Mouse (Mus musculus) thymus, adult 2 months (tissue): Measurements from ENCODE around the gene Ccdc88c.

Experiments used
- CTCF ChIP-seq: fragments of 200-500 bp; IDR thresholded peaks from 2 replicates; pipeline ENCODE4 v1.5.1; 2012; ENCODE audit warnings: mild to moderate bottlenecking, control low read depth, low read length, moderate library complexity, borderline replicate concordance; ENCODE audit not compliant: control insufficient read depth, poor library complexity, insufficient read depth; ENCODE audit errors: extremely low read depth
- POLR2A ChIP-seq: fragments of 200-500 bp; IDR thresholded peaks from 2 replicates; pipeline ENCODE4 v1.6.1; 2012; ENCODE audit warnings: mild to moderate bottlenecking, low read length, control low read depth, moderate library complexity; ENCODE audit not compliant: control insufficient read depth, poor library complexity, insufficient read depth; ENCODE audit errors: extremely low read depth

DNA sequence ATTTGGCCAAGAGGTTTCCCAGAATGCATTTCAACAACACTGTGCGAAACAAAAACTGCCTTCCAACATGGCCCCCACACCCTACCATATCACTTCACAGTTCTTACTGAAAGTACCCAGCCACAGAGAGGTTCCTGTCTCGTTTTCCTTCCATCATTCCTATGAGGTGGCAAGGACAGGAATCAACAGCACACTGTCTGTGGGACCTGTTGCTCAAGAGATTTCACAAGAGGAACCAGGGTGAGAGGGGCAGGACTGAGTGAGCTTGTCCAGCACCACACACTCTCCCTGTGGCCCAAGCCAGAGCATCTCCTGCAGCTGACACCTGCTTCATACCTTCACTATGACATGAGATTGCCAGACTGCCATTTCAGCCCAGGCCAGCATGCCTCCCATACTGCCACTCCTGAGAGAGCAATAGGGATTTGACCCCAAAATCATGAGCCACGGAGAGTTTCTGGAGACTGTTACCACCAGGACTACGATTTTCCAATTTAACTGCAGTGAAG lies 39.0 kb downstream of the Ccdc88c start:
- TF ChIP-seq CTCF, result no peak
- no peak for TF ChIP-seq POLR2A
